Mouse (Mus musculus) layer of hippocampus, postnatal 36 days (tissue): Measurements from ENCODE around the gene Hmga1b. TPM values are rescaled to one million over a fixed set of nuclear protein-coding genes. Genes with fewer than 3 reads are reported as not detected.
"Not testable (repeated sequence)": the region's sequence is repeated elsewhere in the genome, so short reads cannot be mapped to it uniquely, and the experiment has no call there.

Experiments used
- DNase-seq, 2 experiments: peaks; one replicate each; pipeline ENCODE4 v3.0.0; 2022
- total RNA-seq, 2 experiments: library from RNA; stranded (reverse); gene quantifications; 2 replicates each; pipeline ENCODE4 v1.2.3; 2021

The Hmga1b gene
- total RNA-seq, 2 experiments from 2014 or later: 19.5 to 20.1 TPM

DNA sequence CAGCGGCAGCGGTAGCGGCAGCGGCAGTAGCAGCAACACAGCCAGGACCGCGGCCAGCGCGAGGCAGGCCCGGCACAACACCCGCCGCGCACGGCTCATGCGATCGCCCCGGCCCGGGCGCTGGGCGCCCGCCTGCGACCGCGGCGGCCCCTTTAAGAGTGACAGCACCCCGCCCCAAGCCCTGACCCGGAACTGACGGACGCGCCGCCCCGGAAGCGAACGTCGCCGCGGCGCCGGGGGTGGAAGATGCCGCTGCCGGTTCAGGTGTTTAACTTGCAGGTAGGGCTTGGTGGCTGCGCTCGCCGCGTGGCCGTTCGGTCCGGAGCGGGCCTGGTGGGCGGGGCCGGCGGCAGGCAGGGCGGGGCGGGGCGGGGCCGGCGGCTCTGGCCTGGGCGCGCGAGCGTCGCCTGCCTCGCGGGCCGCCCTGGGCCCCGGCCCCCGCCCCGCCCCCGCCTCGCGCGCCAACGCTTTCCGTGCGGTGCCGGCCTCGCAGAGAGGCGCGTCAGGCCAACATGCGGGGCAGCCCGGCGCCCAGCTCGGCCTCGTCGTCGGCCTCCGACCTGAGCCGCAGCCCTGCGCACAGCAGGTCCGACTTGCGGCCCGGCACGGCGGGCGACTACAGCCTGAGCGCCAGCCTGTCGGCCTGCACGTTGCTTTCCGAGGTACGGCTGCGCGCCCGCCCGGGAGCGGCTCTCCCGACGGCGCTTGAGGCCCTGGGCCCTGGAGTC is 21.6 kb downstream of the Hmga1b start, which contains the start of the genes Rfng and Gps1:
Gene Rfng (minus strand): TSS at position 144 of the 728 bp plus-strand sequence.
Gene Gps1 (plus strand): TSS at position 209 of the 728 bp plus-strand sequence.
- DNase-seq: peak; percentile 83 to 85

GRCm38 (mm10) chr11:120785145-120785544 is 22.6 kb downstream of the Hmga1b start:
- no peak for DNase-seq

GRCm38 (mm10) chr11:120788460-120788859 is 25.9 kb downstream of the Hmga1b start:
- not testable (repeated sequence) for DNase-seq

DNA sequence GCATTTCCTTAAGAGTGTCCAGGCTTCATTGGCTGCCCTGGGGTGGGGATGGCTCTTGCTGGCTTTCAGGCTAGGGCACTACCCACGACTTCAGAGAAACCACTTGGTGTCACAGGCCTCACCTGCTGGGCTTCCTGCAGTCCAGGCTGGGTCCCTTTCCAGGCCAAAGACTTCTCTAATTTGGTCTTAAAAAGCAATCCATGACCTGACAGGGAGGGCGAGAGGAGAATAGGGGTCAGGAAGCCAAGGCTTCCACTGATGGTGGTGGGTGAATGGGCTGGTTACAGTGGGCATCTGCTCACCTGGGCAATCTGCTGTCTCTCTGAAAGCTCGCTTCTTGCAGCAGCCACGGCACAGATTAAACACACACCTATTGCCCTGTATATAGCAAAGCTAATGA is 26.8 kb downstream of the Hmga1b start:
- no peak for DNase-seq

- no peak for DNase-seq
Measured at GRCm38 (mm10) chr11:120789810-120790209, 27.2 kb downstream of the Hmga1b start.

- no peak for DNase-seq
Measured at GRCm38 (mm10) chr11:120792652-120793051, 30.1 kb downstream of the Hmga1b start.

- peak; percentile 97 to 98 for DNase-seq
Measured at GRCm38 (mm10) chr11:120795756-120796613, 33.4 kb downstream of the Hmga1b start, which contains the start of gene Dus1l. Gene Dus1l (minus strand): TSS chr11:120796403.

DNA sequence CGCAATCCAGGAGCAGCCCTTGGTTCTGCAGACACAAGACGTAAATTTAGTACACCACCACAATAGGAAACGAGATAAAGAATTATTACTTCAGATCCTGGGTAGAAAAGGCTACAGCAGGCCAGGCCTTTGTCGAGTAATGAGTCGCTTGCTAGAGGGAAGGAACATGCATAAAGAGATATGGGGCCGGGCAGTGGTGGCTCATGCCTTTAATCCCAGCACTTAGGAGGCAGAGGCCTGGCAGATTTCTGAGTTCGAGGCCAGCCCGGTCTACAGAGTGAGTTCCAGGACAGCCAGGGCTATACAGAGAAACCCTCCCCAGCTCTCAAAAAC is 34.0 kb downstream of the Hmga1b start:
- no peak for DNase-seq

GRCm38 (mm10) chr11:120798244-120798643 is 35.6 kb downstream of the Hmga1b start:
- no peak for DNase-seq

- no peak for DNase-seq
Measured at GRCm38 (mm10) chr11:120799316-120799890, 36.8 kb downstream of the Hmga1b start.

DNA sequence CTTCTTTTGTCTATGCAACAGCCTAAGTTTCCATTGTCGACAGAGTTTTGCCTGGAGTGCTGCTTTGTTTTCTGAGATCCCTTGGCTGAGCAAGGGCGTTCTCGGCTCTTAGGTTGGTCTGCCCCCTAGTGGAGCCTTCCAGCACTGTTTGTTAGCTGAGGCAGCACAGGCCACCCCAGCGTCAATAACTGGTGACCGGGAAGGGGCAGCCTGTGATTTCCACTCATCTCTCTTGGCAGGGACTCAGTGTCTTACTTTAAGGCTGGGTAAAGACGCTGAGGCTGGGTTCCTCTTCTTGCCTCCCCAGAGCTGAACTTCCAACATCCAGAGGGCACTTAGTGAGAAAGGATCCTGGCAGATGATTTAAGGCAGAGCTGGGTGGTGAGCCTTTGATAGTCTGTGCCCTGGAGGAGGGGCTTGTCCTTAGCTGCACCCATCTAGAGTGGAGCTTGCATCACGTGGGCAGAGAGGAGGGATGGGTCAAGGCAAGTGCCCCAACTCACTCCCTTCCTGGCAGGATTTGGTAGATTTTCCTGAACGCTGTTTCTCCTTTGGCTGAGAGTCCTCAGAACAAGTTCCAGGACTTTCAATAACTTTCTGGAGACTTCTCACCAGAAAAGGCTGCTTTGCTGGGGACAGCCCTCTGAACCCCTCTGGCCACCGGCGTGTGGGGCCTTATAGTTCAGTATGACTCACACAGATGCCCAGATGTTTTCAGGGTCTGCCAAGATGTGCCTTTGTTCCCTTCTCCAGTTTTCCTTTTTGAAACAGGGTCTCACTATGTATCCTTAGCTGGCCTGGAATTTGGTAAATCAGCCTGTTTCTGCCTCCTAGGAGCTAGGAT is 37.7 kb downstream of the Hmga1b start:
- DNase-seq: peak; percentile 82 to 84

- DNase-seq: no peak
Measured at GRCm38 (mm10) chr11:120804274-120804673, 41.7 kb downstream of the Hmga1b start.

- no peak for DNase-seq
Measured at GRCm38 (mm10) chr11:120804769-120805168, 42.2 kb downstream of the Hmga1b start.

GRCm38 (mm10) chr11:120805375-120806298 is 43.0 kb downstream of the Hmga1b start:
- DNase-seq: no peak

GRCm38 (mm10) chr11:120808010-120808409 is 45.4 kb downstream of the Hmga1b start:
- no peak for DNase-seq

GRCm38 (mm10) chr11:120812068-120812467 is 49.5 kb downstream of the Hmga1b start:
- DNase-seq: peak in 1 of 2 experiments; percentile 29
